Mouse (Mus musculus): ENCODE data around the gene Bap1. TPM values are rescaled to one million over a fixed set of nuclear protein-coding genes. Genes with fewer than 3 reads are reported as not detected.

Gene Bap1
- polyA plus RNA-seq (2014; fragmentation: Nextera tagmentation; extraction: Ambion mirVana), result 60.0 and 90.3 TPM in 2 replicates

GRCm38 (mm10) chr14:31251084-31251604, at the start of gene Bap1, which contains the start of gene Phf7:
Gene Bap1, plus strand, starts transcription at chr14:31251450.
Gene Phf7, minus strand, starts transcription at chr14:31251317.
- under 1% methylated on average over 75 of the region's 75 CpGs for WGBS
- ATAC-seq (ENCODE audit: low FRiP score, low TSS enrichment), result peak; percentile 93
- peak within 1 kb of the TSS; percentile 98 for H3K4me3 ChIP-seq (ENCODE audit: low read length)
- peak within 1 kb of the TSS; percentile 93 for H3K27ac ChIP-seq (ENCODE audit: low read depth, low read length)
- peak within 1 kb of the TSS; percentile 98 for H3K9ac ChIP-seq (ENCODE audit: low read depth, low read length)
- no peaks in the 10 kb centered on the region for H3K27me3 ChIP-seq (ENCODE audit: control insufficient read depth, insufficient read depth, low read length)
- H3K4me1 ChIP-seq (ENCODE audit: control insufficient read depth, insufficient read depth, low read length), result peaks cover 6% of the 10 kb centered on the region
- H3K4me2 ChIP-seq (replicated peaks; ENCODE audit: low read depth, low read length), result peak within 1 kb of the TSS; percentile 61
- H3K36me3 ChIP-seq (ENCODE audit: control insufficient read depth, insufficient read depth, low read length), result peaks cover 35% of the 10 kb centered on the region
- H3K9me3 ChIP-seq (ENCODE audit: control insufficient read depth, low read length), result no peaks in the 10 kb centered on the region

- no peaks in the 10 kb centered on the region for H3K9me3 ChIP-seq (ENCODE audit: control insufficient read depth, low read length)
- H3K36me3 ChIP-seq (ENCODE audit: control insufficient read depth, insufficient read depth, low read length), result peaks cover 46% of the 10 kb centered on the region
- H3K4me3 ChIP-seq (ENCODE audit: low read length), result peak overlapping the region; percentile 71
- peak overlapping the region; percentile 81; the same call in 1 of the 2 replicates for H3K27ac ChIP-seq (ENCODE audit: low read depth, low read length)
- peaks cover 12% of the 10 kb centered on the region for H3K4me1 ChIP-seq (ENCODE audit: control insufficient read depth, insufficient read depth, low read length)
- ATAC-seq (ENCODE audit: low FRiP score, low TSS enrichment), result no peak
- H3K9ac ChIP-seq (ENCODE audit: low read depth, low read length), result peak overlapping the region; percentile 91
- WGBS, result 52% methylated on average over 4 of the region's 4 CpGs
- no peaks in the 10 kb centered on the region for H3K27me3 ChIP-seq (ENCODE audit: control insufficient read depth, insufficient read depth, low read length)
- peak overlapping the region; percentile 91 for H3K4me2 ChIP-seq (replicated peaks; ENCODE audit: low read depth, low read length)
Measured at GRCm38 (mm10) chr14:31204844-31205243, 46.4 kb upstream of the Bap1 start.

- Histone ChIP-seq H3K9ac (ENCODE audit: low read depth, low read length) (peak overlapping the region; percentile 91), H3K4me2 (replicated peaks; ENCODE audit: low read depth, low read length) (peak overlapping the region; percentile 91), H3K4me1 (ENCODE audit: control insufficient read depth, insufficient read depth, low read length) (peaks cover 12% of the 10 kb centered on the region), H3K4me3 (ENCODE audit: low read length) (peak overlapping the region; percentile 71), H3K27me3 (ENCODE audit: control insufficient read depth, insufficient read depth, low read length) (no peaks in the 10 kb centered on the region), H3K9me3 (ENCODE audit: control insufficient read depth, low read length) (no peaks in the 10 kb centered on the region), H3K27ac (ENCODE audit: low read depth, low read length) (peak overlapping the region; percentile 81), H3K36me3 (ENCODE audit: control insufficient read depth, insufficient read depth, low read length) (peaks cover 42% of the 10 kb centered on the region)
- ATAC-seq (ENCODE audit: low FRiP score, low TSS enrichment), result peak; percentile 14; the same call in 1 of the 2 replicates
- 19% methylated on average over 8 of the region's 8 CpGs for WGBS
Measured at GRCm38 (mm10) chr14:31205244-31205561, 46.0 kb upstream of the Bap1 start.

- Histone ChIP-seq H3K27ac (ENCODE audit: low read depth, low read length) (peak overlapping the region; percentile 81), H3K4me1 (ENCODE audit: control insufficient read depth, insufficient read depth, low read length) (peaks cover 12% of the 10 kb centered on the region), H3K9me3 (ENCODE audit: control insufficient read depth, low read length) (no peaks in the 10 kb centered on the region), H3K9ac (ENCODE audit: low read depth, low read length) (peak overlapping the region; percentile 91), H3K4me3 (ENCODE audit: low read length) (peak overlapping the region; percentile 71), H3K4me2 (replicated peaks; ENCODE audit: low read depth, low read length) (peak overlapping the region; percentile 91), H3K27me3 (ENCODE audit: control insufficient read depth, insufficient read depth, low read length) (no peaks in the 10 kb centered on the region), H3K36me3 (ENCODE audit: control insufficient read depth, insufficient read depth, low read length) (peaks cover 36% of the 10 kb centered on the region)
- ATAC-seq (ENCODE audit: low FRiP score, low TSS enrichment), result peak; percentile 67
- WGBS, result under 1% methylated on average over 39 of the region's 39 CpGs
Measured at GRCm38 (mm10) chr14:31205562-31206467, 45.4 kb upstream of the Bap1 start.

- ATAC-seq (ENCODE audit: low FRiP score, low TSS enrichment), result peak; percentile 75
Measured at GRCm38 (mm10) chr14:31206472-31206981, 44.7 kb upstream of the Bap1 start.

GRCm38 (mm10) chr14:31207070-31207830, 44.0 kb upstream of the Bap1 start:
- no peaks in the 10 kb centered on the region for H3K9me3 ChIP-seq (ENCODE audit: control insufficient read depth, low read length)
- WGBS, result 86% methylated on average over 13 of the region's 13 CpGs
- 0 out of 2 replicates have a peak, but pooled peaks have one; percentile 20 for ATAC-seq (ENCODE audit: low FRiP score, low TSS enrichment)
- H3K4me1 ChIP-seq (ENCODE audit: control insufficient read depth, insufficient read depth, low read length), result peaks cover 12% of the 10 kb centered on the region
- no peaks in the 10 kb centered on the region for H3K27me3 ChIP-seq (ENCODE audit: control insufficient read depth, insufficient read depth, low read length)
- peak overlapping the region; percentile 71 for H3K4me3 ChIP-seq (ENCODE audit: low read length)
- peak overlapping the region; percentile 91 for H3K4me2 ChIP-seq (replicated peaks; ENCODE audit: low read depth, low read length)
- H3K27ac ChIP-seq (ENCODE audit: low read depth, low read length), result peak overlapping the region; percentile 52; the same call in 1 of the 2 replicates
- peak overlapping the region; percentile 91 for H3K9ac ChIP-seq (ENCODE audit: low read depth, low read length)
- peaks cover 21% of the 10 kb centered on the region for H3K36me3 ChIP-seq (ENCODE audit: control insufficient read depth, insufficient read depth, low read length)

More at GRCm38 (mm10) chr14:31206472-31206981, 44.7 kb upstream of the Bap1 start:
- H3K4me1 ChIP-seq (ENCODE audit: control insufficient read depth, insufficient read depth, low read length), result peaks cover 12% of the 10 kb centered on the region
- peak overlapping the region; percentile 81 for H3K27ac ChIP-seq (ENCODE audit: low read depth, low read length)
- H3K27me3 ChIP-seq (ENCODE audit: control insufficient read depth, insufficient read depth, low read length), result no peaks in the 10 kb centered on the region
- peak overlapping the region; percentile 71 for H3K4me3 ChIP-seq (ENCODE audit: low read length)
- peaks cover 29% of the 10 kb centered on the region for H3K36me3 ChIP-seq (ENCODE audit: control insufficient read depth, insufficient read depth, low read length)
- 0% methylated on average over 48 of the region's 48 CpGs for WGBS
- peak overlapping the region; percentile 91 for H3K9ac ChIP-seq (ENCODE audit: low read depth, low read length)
- no peaks in the 10 kb centered on the region for H3K9me3 ChIP-seq (ENCODE audit: control insufficient read depth, low read length)
- peak overlapping the region; percentile 91 for H3K4me2 ChIP-seq (replicated peaks; ENCODE audit: low read depth, low read length)

GRCm38 (mm10) chr14:31208084-31208483, 43.2 kb upstream of the Bap1 start, which contains the start of gene Tnnc1:
Gene Tnnc1, plus strand, starts transcription at chr14:31208312.
- H3K27me3 ChIP-seq (ENCODE audit: control insufficient read depth, insufficient read depth, low read length), result no peaks in the 10 kb centered on the region
- no peaks in the 10 kb centered on the region for H3K9me3 ChIP-seq (ENCODE audit: control insufficient read depth, low read length)
- WGBS, result 63% methylated on average over 2 of the region's 2 CpGs
- no peak within 1 kb of the TSS for H3K27ac ChIP-seq (ENCODE audit: low read depth, low read length)
- no peak for ATAC-seq (ENCODE audit: low FRiP score, low TSS enrichment)
- H3K4me1 ChIP-seq (ENCODE audit: control insufficient read depth, insufficient read depth, low read length), result peaks cover 12% of the 10 kb centered on the region
- H3K4me3 ChIP-seq (ENCODE audit: low read length), result no peak within 1 kb of the TSS; the same call in 1 of the 2 replicates
- H3K9ac ChIP-seq (ENCODE audit: low read depth, low read length), result no peak within 1 kb of the TSS
- peak within 1 kb of the TSS; percentile 91; the same call in 1 of the 2 replicates for H3K4me2 ChIP-seq (replicated peaks; ENCODE audit: low read depth, low read length)
- H3K36me3 ChIP-seq (ENCODE audit: control insufficient read depth, insufficient read depth, low read length), result peaks cover 13% of the 10 kb centered on the region

GRCm38 (mm10) chr14:31209133-31209557, 42.1 kb upstream of the Bap1 start:
- Histone ChIP-seq H3K9ac (ENCODE audit: low read depth, low read length) (no peak overlapping the region), H3K9me3 (ENCODE audit: control insufficient read depth, low read length) (no peaks in the 10 kb centered on the region), H3K27me3 (ENCODE audit: control insufficient read depth, insufficient read depth, low read length) (no peaks in the 10 kb centered on the region), H3K4me1 (ENCODE audit: control insufficient read depth, insufficient read depth, low read length) (peaks cover 11% of the 10 kb centered on the region), H3K27ac (ENCODE audit: low read depth, low read length) (no peak overlapping the region), H3K4me3 (ENCODE audit: low read length) (no peak overlapping the region), H3K36me3 (ENCODE audit: control insufficient read depth, insufficient read depth, low read length) (peaks cover 3% of the 10 kb centered on the region), H3K4me2 (replicated peaks; ENCODE audit: low read depth, low read length) (no peak overlapping the region)
- ATAC-seq (ENCODE audit: low FRiP score, low TSS enrichment), result no peak
- 62% methylated on average over 4 of the region's 4 CpGs for WGBS
